Mouse (Mus musculus): ENCODE results near the gene Ifrd2.

DNA sequence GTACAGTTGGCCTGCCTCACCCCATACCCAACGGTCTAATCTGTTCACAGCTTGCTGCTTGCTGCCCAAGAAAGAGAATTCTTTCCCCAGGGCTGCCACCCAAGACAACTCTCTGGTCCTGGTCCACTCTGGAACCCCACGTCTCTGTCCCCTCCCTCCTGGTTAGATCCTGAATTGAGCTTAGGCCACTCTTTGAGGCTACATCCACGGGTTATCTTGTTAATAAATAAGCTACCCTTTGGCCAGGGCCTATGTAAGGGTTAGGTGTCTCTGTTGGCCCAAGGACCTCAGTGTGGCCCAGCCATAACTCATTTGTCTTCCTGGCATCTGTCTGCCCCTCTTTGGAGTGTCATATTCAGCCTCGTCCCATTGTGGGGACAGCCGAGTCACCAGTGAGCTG lies 10.9 kb downstream of the Ifrd2 start:
- TF ChIP-seq POLR2A (IDR thresholded peaks at IDR 0.05; ENCODE audit: control insufficient read depth in 1 of 2, insufficient read depth in 1 of 2, low read depth in 1 of 2, low read length in 2 of 2, poor library complexity in 1 of 2) = no peak
- no peak for TF ChIP-seq HCFC1 (IDR thresholded peaks at IDR 0.05; ENCODE audit: low read depth, low read length)
- no peak for TF ChIP-seq GABPA (IDR thresholded peaks at IDR 0.05; ENCODE audit: low read depth, low read length)
- TF ChIP-seq RAD21 (IDR thresholded peaks at IDR 0.05; ENCODE audit: low read depth, low read length) = no peak
- TF ChIP-seq EP300 (IDR thresholded peaks at IDR 0.05; ENCODE audit: low read depth in 1 of 2, low read length in 2 of 2) = no peak
- no peak for TF ChIP-seq CTCF (IDR thresholded peaks at IDR 0.05 in 2 of 3, conservative IDR thresholded peaks at IDR 0.05 in 1 of 3; ENCODE audit: control insufficient read depth in 1 of 3, insufficient read depth in 1 of 3, low read depth in 2 of 3, low read length in 3 of 3, poor library complexity in 1 of 3, severe bottlenecking in 1 of 3)
- TF ChIP-seq ZNF384 (IDR thresholded peaks at IDR 0.05; ENCODE audit: low read depth, low read length) = no peak
- no peak for TF ChIP-seq E2F4 (IDR thresholded peaks at IDR 0.05; ENCODE audit: borderline replicate concordance, low read depth, low read length)
- no peak for TF ChIP-seq NRF1 (IDR thresholded peaks at IDR 0.05; ENCODE audit: insufficient read depth, low read depth, low read length, poor library complexity, severe bottlenecking)
- no peak for TF ChIP-seq USF2 (IDR thresholded peaks at IDR 0.05; ENCODE audit: borderline replicate concordance in 1 of 2, insufficient read depth in 1 of 2, low read depth in 1 of 2, low read length in 2 of 2)
- TF ChIP-seq SIN3A (IDR thresholded peaks at IDR 0.05; ENCODE audit: low read length) = no peak

Data from MEL (cell line).